Mouse (Mus musculus) frontal cortex, adult (tissue): Measurements from ENCODE around the gene Zfp950.

Experiments
- ATAC-seq: cut with Nextera tagmentation; 2 replicates; pipeline ENCODE4 v1.9.2; 2017; ENCODE audit warnings: mild to moderate bottlenecking, moderate library complexity, mixed read lengths; ENCODE audit not compliant: low TSS enrichment

The Zfp950 gene

GRCm38 (mm10) chr19:61057581-61057980, 83.1 kb downstream of the Zfp950 start:
- ATAC-seq: no peak

DNA sequence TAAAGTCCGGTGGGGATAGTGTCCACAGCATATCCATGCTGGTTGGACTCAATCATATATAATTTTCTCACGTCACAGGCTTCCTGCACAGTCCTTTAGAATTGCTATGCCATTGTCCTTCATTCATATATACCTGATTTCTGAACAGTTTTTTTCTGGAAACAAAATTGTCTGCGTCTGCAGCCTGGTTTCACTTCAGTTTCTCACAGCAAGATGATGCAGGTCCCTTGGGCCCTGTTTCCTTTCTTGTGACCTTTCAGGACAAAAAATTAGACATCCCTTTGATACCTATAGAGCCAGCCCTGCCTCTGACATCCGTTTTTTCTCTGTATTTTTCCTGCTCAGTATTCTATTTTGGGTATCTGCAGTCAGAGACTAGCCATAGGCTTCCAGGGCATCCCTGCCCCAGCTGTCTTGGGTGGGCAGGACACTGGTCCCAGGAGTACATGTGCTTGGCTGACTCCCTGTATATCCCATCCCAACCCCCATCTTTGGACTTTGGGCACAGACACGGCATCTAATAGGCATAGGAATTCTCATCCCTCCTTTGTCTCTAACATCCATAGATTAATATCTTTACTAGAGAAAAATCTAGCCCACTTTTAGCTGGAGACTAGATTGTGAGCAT, 83.7 kb downstream of the Zfp950 start:
- no peak for ATAC-seq

DNA sequence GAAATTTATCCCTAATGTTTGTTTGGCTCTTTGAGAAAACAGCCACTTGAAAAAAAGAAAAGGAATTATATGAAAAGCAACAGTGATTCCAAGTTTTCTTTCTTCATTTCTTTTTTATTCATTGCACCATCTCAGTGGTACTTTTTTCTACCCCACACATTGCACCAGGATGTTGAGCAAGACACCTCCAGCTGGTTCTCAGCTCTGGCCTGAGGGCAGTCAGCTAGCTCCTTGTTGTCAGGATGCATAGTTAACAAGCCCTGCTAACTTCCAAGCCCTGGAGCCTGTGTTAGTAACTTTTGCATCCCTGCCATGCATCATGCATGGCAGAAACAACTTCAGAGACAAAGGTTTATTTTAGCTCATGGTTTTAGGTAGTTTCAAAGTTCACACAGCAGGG, 87.9 kb downstream of the Zfp950 start:
- no peak for ATAC-seq

DNA sequence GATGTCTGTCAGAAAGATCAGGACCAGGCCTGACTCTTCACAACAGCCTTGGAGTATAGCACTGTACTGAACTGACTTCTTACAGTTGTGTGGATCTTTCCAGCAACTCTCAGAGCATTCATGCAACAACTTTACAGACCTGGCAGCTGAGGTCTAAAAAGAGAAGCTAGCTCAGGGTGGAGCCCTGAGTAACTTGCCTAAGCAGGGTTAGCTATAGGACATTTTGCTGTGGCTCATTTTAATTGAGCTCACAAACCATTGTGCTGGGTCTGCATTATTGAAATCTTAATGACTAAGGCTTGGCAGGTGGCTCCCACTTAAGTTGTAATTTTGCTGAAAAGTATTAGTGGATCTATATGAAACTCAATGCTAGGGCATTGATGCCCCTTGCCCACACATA, 88.6 kb downstream of the Zfp950 start:
- no peak for ATAC-seq

DNA sequence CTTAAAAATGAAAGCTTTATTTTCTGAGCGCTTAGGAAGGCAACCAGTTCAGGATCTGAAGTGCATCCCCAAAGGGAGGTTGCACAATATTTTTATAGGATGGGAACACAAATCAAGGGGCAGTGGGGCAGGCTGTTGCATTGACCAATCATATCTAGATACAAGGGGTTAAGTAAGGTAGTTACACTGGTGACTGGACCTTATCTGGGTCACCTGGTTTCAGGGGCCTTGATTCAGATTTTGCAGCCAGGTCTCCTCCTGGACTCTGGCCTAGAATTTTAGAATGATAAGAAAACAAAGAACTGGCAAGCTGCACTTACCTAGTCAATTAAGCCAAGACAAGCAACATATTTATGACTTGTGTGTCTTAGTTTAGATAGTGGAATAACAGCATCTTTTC, 89.5 kb downstream of the Zfp950 start:
- ATAC-seq: no peak

DNA sequence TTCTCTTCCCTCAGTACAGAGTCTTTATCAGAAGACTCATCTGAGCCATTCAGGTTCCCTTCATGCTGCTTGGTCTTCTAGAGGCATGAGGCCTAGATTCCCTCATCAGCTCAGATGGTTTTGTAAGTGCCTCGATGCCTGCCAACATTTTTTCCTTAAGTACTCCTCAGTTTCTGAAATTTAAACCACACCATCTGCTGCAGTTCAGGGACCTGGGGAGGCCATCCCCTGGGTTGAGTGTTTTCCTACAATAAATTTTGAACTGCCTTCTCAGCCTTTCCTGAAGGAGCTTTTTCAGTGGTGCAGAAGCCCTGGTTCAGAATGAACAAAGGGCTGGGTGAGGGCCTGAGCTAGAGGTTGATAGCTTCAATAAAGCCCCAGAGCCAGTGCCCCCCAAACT, 91.2 kb downstream of the Zfp950 start:
- no peak for ATAC-seq

DNA sequence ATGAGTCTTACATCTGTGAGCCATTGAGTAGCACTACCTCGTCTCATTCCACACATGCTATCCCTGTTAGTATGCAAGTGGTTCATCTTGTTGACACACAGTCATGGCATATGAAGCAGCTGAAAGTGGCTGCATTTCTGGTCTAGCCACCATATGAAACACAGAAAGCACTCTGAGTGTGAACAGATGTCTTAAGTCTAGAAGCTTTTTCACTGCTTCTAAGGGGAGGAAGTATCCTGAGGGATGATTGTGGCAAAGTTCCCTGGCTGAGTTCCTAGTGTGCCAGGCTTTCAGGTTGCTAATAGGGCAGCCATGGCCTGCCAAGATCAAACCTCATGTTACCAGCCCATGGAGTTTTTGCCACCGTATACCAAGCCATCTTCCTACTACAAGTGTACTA, 92.0 kb downstream of the Zfp950 start:
- no peak for ATAC-seq

- ATAC-seq: no peak
Measured at GRCm38 (mm10) chr19:61039151-61039550, 101.5 kb downstream of the Zfp950 start.

DNA sequence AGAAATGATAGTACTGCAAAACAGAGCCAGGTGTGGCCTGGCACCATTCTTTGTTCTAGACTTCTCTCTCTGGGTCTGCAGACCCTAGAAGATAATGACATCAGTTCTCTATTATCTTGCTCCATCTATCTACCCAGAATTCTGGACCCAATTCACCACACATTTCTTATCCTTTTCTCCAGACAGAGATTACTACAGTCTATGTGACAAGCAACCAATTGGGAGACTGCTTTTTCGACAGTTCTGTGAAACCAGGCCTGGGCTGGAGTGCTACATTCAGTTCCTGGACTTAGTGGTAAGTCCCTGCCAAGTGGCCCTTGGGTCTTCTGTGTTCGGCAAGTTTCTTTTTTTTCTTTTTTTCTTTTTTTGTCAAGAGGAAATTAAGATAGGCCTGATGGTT, 109.1 kb downstream of the Zfp950 start:
- ATAC-seq: no peak

- peak; percentile 13; the same call in 1 of the 2 replicates for ATAC-seq
Measured at GRCm38 (mm10) chr19:61021939-61022566, 118.6 kb downstream of the Zfp950 start.

DNA sequence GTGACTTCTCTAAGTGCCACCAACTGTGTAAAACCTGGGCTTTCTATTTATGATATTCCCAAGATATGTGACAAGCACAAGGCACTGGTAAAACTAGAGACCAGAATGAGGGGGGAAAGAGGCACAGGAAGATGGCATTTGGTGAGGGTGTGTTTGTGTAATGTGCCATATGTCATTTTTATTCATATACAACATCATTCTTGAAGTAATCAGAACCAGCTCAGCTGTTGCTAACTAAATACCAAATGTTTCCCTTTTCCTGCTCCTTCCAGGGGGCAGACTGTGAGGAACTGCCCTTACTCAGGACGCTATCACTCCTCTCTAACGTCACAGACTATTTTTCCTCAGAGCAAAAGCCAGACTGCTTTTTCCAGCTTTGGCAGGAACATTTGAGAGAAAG, 119.1 kb downstream of the Zfp950 start:
- ATAC-seq: peak; percentile 34; the same call in 1 of the 2 replicates

GRCm38 (mm10) chr19:61017477-61018266, 123.0 kb downstream of the Zfp950 start:
- no peak for ATAC-seq

DNA sequence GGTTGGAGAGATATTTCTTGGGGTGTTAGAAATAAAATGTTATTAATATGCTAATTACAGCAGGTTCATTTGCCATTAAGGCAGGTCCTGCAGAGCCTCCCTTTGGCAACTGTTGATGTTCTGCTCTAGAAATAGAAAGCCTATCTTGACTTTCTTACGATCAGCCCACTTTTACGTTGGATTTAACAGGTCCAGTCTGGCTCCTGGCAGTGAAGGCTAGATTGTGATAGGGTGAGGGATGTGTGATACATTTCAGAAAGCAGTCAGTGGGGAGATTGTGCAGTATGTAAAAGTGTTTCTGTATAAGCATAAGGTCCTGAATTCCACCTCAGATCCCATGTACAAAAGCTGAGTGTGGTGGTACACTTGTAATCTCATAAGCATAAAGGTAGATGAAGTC, 131.4 kb downstream of the Zfp950 start:
- ATAC-seq: no peak
